Mouse (Mus musculus) olfactory bulb, adult 2 months (tissue): ENCODE measurements around the gene Anks3.

ENCODE experiments used
- CTCF ChIP-seq: fragments of 200-500 bp; IDR thresholded peaks from 2 replicates; pipeline ENCODE4 v1.5.1; 2012; ENCODE audit warnings: low read depth, mild to moderate bottlenecking, low read length, moderate library complexity; ENCODE audit not compliant: insufficient read depth
- POLR2A ChIP-seq: fragments of 200-500 bp; IDR thresholded peaks from 2 replicates; pipeline ENCODE4 v1.6.1; 2012; ENCODE audit warnings: mild to moderate bottlenecking, low read depth, low read length, moderate library complexity; ENCODE audit not compliant: insufficient read depth

GRCm38 (mm10) chr16:4912074-4912648 is 51.8 kb downstream of the Anks3 start:
- no peak for TF ChIP-seq POLR2A
- no peak for TF ChIP-seq CTCF
